ENCODE assay signal across 9 mouse cellular contexts in genomic region chr11:98933151-98933550, GRCm38 (mm10). TPM values are rescaled to one million over a fixed set of nuclear protein-coding genes. Genes with fewer than 3 reads are reported as not detected.
DNase-seq lines count a peak whose midpoint lies in the region; ATAC-seq and TF ChIP-seq lines count a peak whose summit lies in the region.
"Had no signal": no experiment of that assay in that cellular context is flagged by ENCODE, and none has a peak within 500 bp of the region (broad histone marks: within the 10 kb centered on the region; RNA-seq: fewer than 3 reads in every experiment).

No protein-coding gene starts in this region.

- ATAC-seq in common myeloid progenitor, adult 5-6 weeks (replicated peaks; ENCODE audit: low read depth, poor library complexity, severe bottlenecking), result peak; percentile 38
- ATAC-seq in heart, postnatal 0 days (ENCODE audit: insufficient read depth, low read depth), result peak; percentile 3; the same call in 1 of the 2 replicates

- H3K4me1 ChIP-seq in heart, postnatal 0 days (ENCODE audit: control insufficient read depth, insufficient read depth), result peaks cover 76% of the 10 kb centered on the region
- H3K4me1 ChIP-seq in limb, embryonic 10.5 days, result peaks cover 98% of the 10 kb centered on the region

- peak overlapping the region; percentile 28 for H3K4me2 ChIP-seq in heart, postnatal 0 days (ENCODE audit: low read depth, low read length)
- H3K4me2 ChIP-seq: liver, embryonic 13.5 days had no signal

- no peaks in the 10 kb centered on the region for H3K36me3 ChIP-seq in heart, postnatal 0 days (replicated peaks; ENCODE audit: control insufficient read depth, insufficient read depth, low read length)
- H3K36me3 ChIP-seq in limb, embryonic 10.5 days, result peaks cover 9% of the 10 kb centered on the region
- H3K36me3 ChIP-seq: liver, embryonic 13.5 days had no signal

- H3K9ac ChIP-seq in heart, postnatal 0 days (replicated peaks; ENCODE audit: low read depth, low read length), result no peak overlapping the region
- H3K9ac ChIP-seq: liver, embryonic 13.5 days had no signal

- peak overlapping the region; percentile 95 for H3K27ac ChIP-seq in heart, postnatal 0 days (ENCODE audit: low read depth)
- peak overlapping the region; percentile 93 for H3K27ac ChIP-seq in limb, embryonic 10.5 days
- H3K27ac ChIP-seq: liver, embryonic 13.5 days had no signal

- 22% methylated on average over 9 of the region's 9 CpGs for WGBS in heart, postnatal 0 days
- 50% methylated on average over 9 of the region's 9 CpGs for WGBS in limb, embryonic 10.5 days

- no peak overlapping the region for H3K4me3 ChIP-seq in heart, postnatal 0 days (ENCODE audit: low read depth, low read length)
- H3K4me3 ChIP-seq in limb, embryonic 10.5 days, result peak overlapping the region; percentile 38
- H3K4me3 ChIP-seq: liver, embryonic 13.5 days had no signal

- H3K9me3 ChIP-seq in heart, postnatal 0 days (replicated peaks; ENCODE audit: control insufficient read depth, low read length), result no peaks in the 10 kb centered on the region
- H3K9me3 ChIP-seq in limb, embryonic 10.5 days (replicated peaks), result no peaks in the 10 kb centered on the region
- H3K9me3 ChIP-seq: liver, embryonic 13.5 days had no signal

- TF ChIP-seq EP300 in heart, postnatal 0 days (IDR thresholded peaks at IDR 0.05; ENCODE audit: low read depth), result no peak

- peak; percentile 64 for TF ChIP-seq CTCF in heart, postnatal 0 days (IDR thresholded peaks at IDR 0.05; ENCODE audit: low read depth)

- no peaks in the 10 kb centered on the region for H3K27me3 ChIP-seq in heart, postnatal 0 days (ENCODE audit: control insufficient read depth, insufficient read depth, low read length)
- H3K27me3 ChIP-seq in limb, embryonic 10.5 days (ENCODE audit: low read depth, poor library complexity, severe bottlenecking), result no peaks in the 10 kb centered on the region

- peak; percentile 66 for DNase-seq in layer of hippocampus, adult 11-12 months (ENCODE audit: low spot score)
- DNase-seq in layer of hippocampus, postnatal 14 days (ENCODE audit: low spot score in 2 of 2), result no peak
- peak; percentile 94 for DNase-seq in Muller cell, postnatal 12 days (ENCODE audit: inconsistent ontology term)
- peak; percentile 66 for DNase-seq in heart, postnatal 0 days (ENCODE audit: low spot score)
- DNase-seq in limb, embryonic 10.5 days (ENCODE audit: low spot score), result no peak
- peak; percentile 72 for DNase-seq in naive thymus-derived CD4-positive, alpha-beta T cell, adult 2 months (ENCODE audit: low read depth)
- DNase-seq in thymus, postnatal 36 days, result peak; percentile 67 to 71
- DNase-seq: liver, embryonic 13.5 days had no signal

RNA-seq across cellular contexts. Expression of gene Rara, which starts 5.5 kb away (rescaled TPM):
- 10 to 100 TPM; 20.2 to 20.3 TPM for total RNA-seq in layer of hippocampus, postnatal 14 days (2021)
- 1.2 and 5.6 TPM in 2 replicates for total RNA-seq in common myeloid progenitor, adult 5-6 weeks (2017)
- 24.0 and 36.2 TPM in 2 replicates for total RNA-seq in heart, postnatal 0 days (2014; rRNA removed; ENCODE audit: low replicate concordance)
- 14.7 and 15.8 TPM in 2 replicates for polyA plus RNA-seq in heart, postnatal 0 days (2015; fragmentation: Nextera tagmentation; extraction: Ambion mirVana)
- 38.4 and 43.7 TPM in 2 replicates for polyA plus RNA-seq in limb, embryonic 10.5 days (2016; fragmentation: Nextera tagmentation; extraction: Ambion mirVana)

RNA-seq across cellular contexts. Expression of gene Cdc6, which starts 25.6 kb away (rescaled TPM):
- total RNA-seq in layer of hippocampus, postnatal 14 days (2021), result under 1 TPM; 0.81 to 0.97 TPM
- 41.1 and 47.2 TPM in 2 replicates for total RNA-seq in common myeloid progenitor, adult 5-6 weeks (2017)
- total RNA-seq in heart, postnatal 0 days (2014; rRNA removed; ENCODE audit: low replicate concordance), result 1.4 and 2.2 TPM in 2 replicates
- 4.2 and 4.5 TPM in 2 replicates for polyA plus RNA-seq in heart, postnatal 0 days (2015; fragmentation: Nextera tagmentation; extraction: Ambion mirVana)
- polyA plus RNA-seq in limb, embryonic 10.5 days (2016; fragmentation: Nextera tagmentation; extraction: Ambion mirVana), result 69.9 and 79.5 TPM in 2 replicates

RNA-seq across cellular contexts. Expression of gene Gjd3, which starts 49.7 kb away (rescaled TPM):
- 1 to 10 TPM; 2.2 TPM for total RNA-seq in layer of hippocampus, postnatal 14 days (2021)
- total RNA-seq in common myeloid progenitor, adult 5-6 weeks (2017), result not detected in 2 replicates
- 4.2 and 14.7 TPM in 2 replicates for total RNA-seq in heart, postnatal 0 days (2014; rRNA removed; ENCODE audit: low replicate concordance)
- polyA plus RNA-seq in heart, postnatal 0 days (2015; fragmentation: Nextera tagmentation; extraction: Ambion mirVana), result 5.8 and 6.3 TPM in 2 replicates
- 0.24 and 0.29 TPM in 2 replicates for polyA plus RNA-seq in limb, embryonic 10.5 days (2016; fragmentation: Nextera tagmentation; extraction: Ambion mirVana)
- polyA plus RNA-seq: liver, embryonic 13.5 days had no signal

Comparison
In these comparisons a context has a peak if more than half of its experiments do, and no peak if none do; other contexts are left out.
1. DNase-seq: peak in layer of hippocampus, adult 11-12 months (single experiment), Muller cell, postnatal 12 days (single experiment), heart, postnatal 0 days (single experiment), naive thymus-derived CD4-positive, alpha-beta T cell, adult 2 months (single experiment) and thymus, postnatal 36 days (2 of 2); none in layer of hippocampus, postnatal 14 days (0 of 2) and limb, embryonic 10.5 days (single experiment).
2. RNA of gene Cdc6, which starts 25.6 kb away (total RNA-seq): 41.1 to 47.2 TPM in common myeloid progenitor, adult 5-6 weeks; 1.4 to 2.2 TPM in heart, postnatal 0 days and 0.81 to 0.97 TPM in layer of hippocampus, postnatal 14 days; every median in the first group is over 10 times any median in the second.